Mouse (Mus musculus) liver, adult 2 months (tissue): ENCODE data around the gene Scamp4. TPM values are rescaled to one million over a fixed set of nuclear protein-coding genes. Genes with fewer than 3 reads are reported as not detected.
A peak's percentile ranks its signal among the peaks of the same experiment; 100 is the strongest.

ENCODE experiments used
- DNase-seq: peaks from one replicate; pipeline ENCODE4 v3.0.0-alpha.2; 2011; ENCODE audit warnings: low read depth, low spot score; ENCODE audit errors: extremely low read depth
- H3K27ac ChIP-seq: fragments of 200-500 bp; replicated peaks from 2 replicates; pipeline ENCODE4 v1.5.1; 2012; ENCODE audit warnings: low read depth, mild to moderate bottlenecking, control low read depth, inconsistent platforms, low read length; ENCODE audit not compliant: insufficient read depth
- H3K27me3 ChIP-seq: fragments of 200-500 bp; 2 replicates; pipeline ENCODE4 v1.6.1; 2012; ENCODE audit warnings: mild to moderate bottlenecking, moderate library complexity, low read length, inconsistent platforms; ENCODE audit not compliant: control insufficient read depth, insufficient read depth
- H3K36me3 ChIP-seq: fragments of 200-500 bp; 2 replicates; pipeline ENCODE4 v1.6.1; 2012; ENCODE audit warnings: low read length, inconsistent platforms; ENCODE audit not compliant: control insufficient read depth, insufficient read depth
- H3K4me1 ChIP-seq: fragments of 200-500 bp; 2 replicates; pipeline ENCODE4 v1.6.1; 2011; ENCODE audit warnings: low read length; ENCODE audit not compliant: control insufficient read depth, insufficient read depth
- H3K4me3 ChIP-seq: fragments of 200-500 bp; 2 replicates; pipeline ENCODE4 v1.5.1; 2011; ENCODE audit warnings: low read depth, mild to moderate bottlenecking, control low read depth, low read length, moderate library complexity; ENCODE audit not compliant: insufficient read depth
- H3K79me2 ChIP-seq: fragments of 200-500 bp; 2 replicates; pipeline ENCODE4 v1.6.1; 2012; ENCODE audit warnings: inconsistent platforms, mild to moderate bottlenecking, low read length, moderate library complexity; ENCODE audit not compliant: control insufficient read depth, insufficient read depth
- H3K9ac ChIP-seq: fragments of 200-500 bp; 2 replicates; pipeline ENCODE4 v1.6.1; 2012; ENCODE audit warnings: low read depth, mild to moderate bottlenecking, control low read depth, inconsistent platforms, low read length
- CTCF ChIP-seq: fragments of 200-500 bp; IDR thresholded peaks from 2 replicates; pipeline ENCODE4 v1.5.1; 2011; ENCODE audit warnings: low read depth, low read length, control low read depth
- POLR2A ChIP-seq: fragments of 200-500 bp; IDR thresholded peaks from 2 replicates; pipeline ENCODE4 v1.6.1; 2011; ENCODE audit warnings: low read length, control low read depth; ENCODE audit not compliant: insufficient read depth; ENCODE audit errors: extremely low read depth
- WGBS: fragments of 180-500 bp; shearing (Covaris S2); methylation state at CpG from one replicate; pipeline ENCODE4 v1.1.7; 2018; 5-methylcytosine and 5-hydroxymethylcytosine counted together
- polyA plus RNA-seq: library from polyadenylated mRNA; depleted of rRNA; stranded (reverse); fragments of >200 nt; gene quantifications from 2 replicates; pipeline ENCODE4 v1.2.3, GENCODE M21; 2012
- total RNA-seq: library from RNA; depleted of rRNA; stranded (reverse); fragments of >200 nt; gene quantifications from 2 replicates; pipeline ENCODE4 v1.2.3, GENCODE M21; 2014

Scamp4 gene
- total and polyA plus RNA-seq, 2 experiments, result 7.6 to 63.2 TPM

DNA sequence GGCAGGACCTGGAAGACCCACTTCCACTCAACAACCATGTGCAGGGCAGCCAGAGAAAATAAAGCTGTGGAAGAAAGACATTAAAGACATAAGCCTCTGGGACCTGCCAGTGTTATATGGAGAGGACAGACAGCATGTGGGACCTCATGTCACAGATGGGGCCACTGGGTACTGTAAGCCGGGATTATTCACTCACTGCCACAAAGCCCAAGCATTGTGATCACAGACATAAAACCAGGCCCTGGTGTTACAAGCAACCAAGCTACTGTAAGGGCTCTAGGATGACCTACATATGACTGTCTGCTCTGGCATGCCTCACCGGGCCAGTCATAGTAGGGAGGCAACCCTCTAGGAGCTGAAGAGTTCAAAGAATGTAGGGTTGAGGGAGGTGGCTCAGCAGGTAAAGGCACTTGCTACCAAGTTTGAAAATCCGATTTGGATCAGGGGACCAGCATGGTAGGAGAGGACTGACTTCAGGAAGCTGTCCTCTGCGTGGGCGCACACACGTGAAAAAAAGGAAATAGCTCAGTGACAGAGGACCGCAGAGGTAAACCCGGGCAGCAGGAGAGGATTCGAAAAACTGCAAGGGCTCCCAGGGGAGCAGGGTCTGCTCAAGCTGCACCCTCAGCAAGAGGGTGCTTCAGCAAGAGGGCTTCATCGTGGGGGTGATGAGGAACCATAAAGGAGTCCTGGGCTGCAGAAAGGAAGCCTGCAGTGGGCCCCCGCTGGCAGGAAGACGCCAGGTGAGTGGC, 13.4 kb upstream of the Scamp4 start:
- 5% methylated on average over 12 of the region's 12 CpGs for WGBS
- Histone ChIP-seq H3K36me3 (no peaks in the 10 kb centered on the region), H3K27me3 (no peaks in the 10 kb centered on the region), H3K79me2 (peaks cover 43% of the 10 kb centered on the region), H3K4me3 (peak overlapping the region; percentile 92), H3K4me1 (peaks cover 22% of the 10 kb centered on the region), H3K27ac (peak overlapping the region; percentile 22), H3K9ac (peak overlapping the region; percentile 95)
- TF ChIP-seq CTCF (no peak), POLR2A (no peak)
- DNase-seq, result no peak

DNA sequence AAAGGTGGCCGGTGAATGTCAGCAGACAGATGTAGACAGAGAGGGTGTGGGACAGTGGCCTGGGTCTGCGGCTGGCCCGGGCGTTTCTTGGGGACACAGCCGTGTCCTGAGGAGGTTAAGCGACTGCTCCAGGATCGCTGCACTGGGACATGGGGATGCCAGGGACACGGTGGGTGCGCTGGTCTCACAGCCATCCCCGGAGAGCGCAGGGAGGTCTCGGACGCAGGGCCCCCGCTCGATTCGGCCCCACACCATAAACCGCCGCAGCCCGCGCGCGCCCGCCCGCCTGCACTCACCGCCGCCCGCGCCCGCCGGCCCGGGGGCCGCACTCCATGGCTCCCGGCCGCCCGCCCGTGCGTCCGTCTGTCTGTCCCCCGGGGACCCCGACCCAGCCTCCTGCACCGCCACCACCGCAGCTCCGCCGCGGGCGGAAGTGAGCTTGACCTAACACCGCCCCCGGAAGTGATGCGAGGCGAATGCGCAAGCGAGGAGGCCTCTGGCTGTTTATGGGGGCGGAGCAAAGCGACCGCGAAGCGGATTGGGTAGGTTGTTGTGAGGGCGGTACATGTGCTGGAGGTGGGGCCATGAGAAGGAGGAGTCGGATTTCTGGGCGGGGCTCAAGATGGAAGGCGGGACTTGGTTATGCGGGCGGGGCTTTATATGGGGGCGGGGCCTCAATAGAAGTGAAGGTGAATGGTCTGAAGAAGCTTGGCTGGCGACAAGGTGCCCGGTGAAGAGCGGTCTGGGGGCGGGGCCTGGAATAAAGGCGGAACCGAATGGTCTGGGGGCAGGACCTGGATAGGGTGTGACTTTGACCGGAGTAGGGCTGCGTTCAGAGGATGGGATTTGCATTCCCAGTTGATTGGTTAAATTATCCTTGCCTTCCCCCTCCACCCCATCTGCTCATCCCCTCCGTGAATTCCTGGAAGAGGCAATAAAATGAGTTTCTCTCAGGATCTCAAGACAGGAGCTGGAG, 12.5 kb upstream of the Scamp4 start, which contains the start of gene Abhd17a:
TSS of gene Abhd17a (minus strand) at position 463 of the 976 bp plus-strand sequence.
- WGBS, result 1% methylated on average over 73 of the region's 73 CpGs
- H3K27me3 ChIP-seq, result no peaks in the 10 kb centered on the region
- peak; percentile 94 for DNase-seq
- TF ChIP-seq POLR2A (peak; percentile 86), CTCF (no peak)
- H3K4me3 ChIP-seq, result peak within 1 kb of the TSS; percentile 92
- peaks cover 15% of the 10 kb centered on the region for H3K4me1 ChIP-seq
- H3K79me2 ChIP-seq, result peaks cover 43% of the 10 kb centered on the region
- H3K9ac ChIP-seq, result peak within 1 kb of the TSS; percentile 95
- peak within 1 kb of the TSS; percentile 22 for H3K27ac ChIP-seq
- H3K36me3 ChIP-seq, result no peaks in the 10 kb centered on the region

DNA sequence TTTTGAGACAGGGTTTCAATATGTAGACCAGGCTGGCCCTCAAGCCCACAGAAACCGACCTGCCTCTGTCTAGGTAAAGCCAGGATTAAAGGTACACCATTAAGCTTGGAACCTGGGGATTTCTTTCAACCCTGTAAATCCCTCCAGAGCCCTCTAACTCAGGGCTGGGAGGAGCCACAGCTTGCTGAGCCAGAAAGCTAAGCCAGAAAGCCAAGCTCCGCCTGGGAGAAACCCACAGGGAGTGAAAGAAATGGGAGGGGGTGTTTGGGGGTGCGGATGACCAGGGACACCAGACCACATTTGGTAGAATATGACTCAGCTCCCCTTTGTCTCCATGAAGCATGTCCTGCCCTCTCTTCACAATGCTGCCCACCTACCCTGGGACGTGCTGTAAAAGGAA, 6.4 kb upstream of the Scamp4 start:
- no peaks in the 10 kb centered on the region for H3K4me1 ChIP-seq
- no peak for TF ChIP-seq POLR2A
- TF ChIP-seq CTCF, result no peak
- no peaks in the 10 kb centered on the region for H3K79me2 ChIP-seq
- H3K9ac ChIP-seq, result no peak overlapping the region
- no peaks in the 10 kb centered on the region for H3K27me3 ChIP-seq
- no peaks in the 10 kb centered on the region for H3K36me3 ChIP-seq
- H3K4me3 ChIP-seq, result no peak overlapping the region
- DNase-seq, result no peak
- 72% methylated on average over 4 of the region's 4 CpGs for WGBS
- H3K27ac ChIP-seq, result no peak overlapping the region; the same call in 1 of the 2 replicates

DNA sequence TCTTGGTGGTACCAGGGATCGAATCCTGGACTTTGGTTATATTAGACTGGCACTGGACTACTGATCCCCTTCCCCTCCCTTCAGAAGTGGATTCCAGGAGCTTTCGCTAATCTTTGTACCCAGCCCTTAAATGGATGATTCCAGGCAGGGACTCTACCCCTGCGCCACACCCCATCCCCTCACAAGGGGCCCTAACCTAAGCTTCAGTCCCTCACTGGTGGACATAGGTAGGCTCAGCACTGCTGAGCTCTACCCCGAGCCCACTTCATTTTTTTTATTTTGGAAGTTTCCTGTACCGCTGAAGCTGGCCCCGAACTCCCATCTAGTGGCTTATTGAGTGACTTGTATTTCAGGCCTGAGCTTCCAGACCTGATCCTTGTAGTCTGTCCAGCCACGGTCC, 692 bp downstream of the Scamp4 start:
- Histone ChIP-seq H3K4me3 (peak overlapping the region; percentile 95), H3K27me3 (no peaks in the 10 kb centered on the region), H3K4me1 (peaks cover 11% of the 10 kb centered on the region), H3K79me2 (peaks cover 33% of the 10 kb centered on the region), H3K27ac (peak overlapping the region; percentile 79), H3K9ac (peak overlapping the region; percentile 83), H3K36me3 (no peaks in the 10 kb centered on the region)
- no peak for DNase-seq
- 27% methylated on average over 7 of the region's 7 CpGs for WGBS
- TF ChIP-seq POLR2A, result no peak
- no peak for TF ChIP-seq CTCF

DNA sequence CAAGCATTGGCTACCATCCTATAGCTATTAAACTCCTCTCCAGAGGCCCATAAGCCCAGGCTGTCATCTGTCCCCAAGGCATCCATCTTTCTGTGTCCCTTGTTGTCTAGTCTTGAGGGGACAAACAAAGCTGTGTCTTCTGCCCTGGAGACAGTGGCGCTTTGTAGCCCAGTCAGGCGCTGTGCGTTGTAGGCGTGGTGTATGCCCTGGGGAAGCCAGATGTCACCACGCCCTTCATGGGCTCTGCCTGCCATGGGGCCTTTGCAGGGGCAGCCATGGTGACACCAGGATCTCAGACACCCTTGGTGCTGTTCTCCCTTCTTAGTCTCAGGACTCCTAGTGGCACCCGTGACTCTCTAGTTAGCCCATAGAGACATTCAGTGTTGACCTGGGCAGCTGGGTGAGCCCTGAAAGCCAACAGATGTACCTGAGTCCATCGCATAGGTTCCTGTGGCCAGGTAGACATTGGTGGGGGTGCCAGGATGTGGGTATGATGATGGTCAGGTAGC, 1.4 kb downstream of the Scamp4 start:
- no peaks in the 10 kb centered on the region for H3K36me3 ChIP-seq
- H3K27ac ChIP-seq, result no peak overlapping the region; the same call in 1 of the 2 replicates
- peaks cover 11% of the 10 kb centered on the region for H3K4me1 ChIP-seq
- H3K4me3 ChIP-seq, result no peak overlapping the region
- H3K79me2 ChIP-seq, result peaks cover 33% of the 10 kb centered on the region
- WGBS, result 90% methylated on average over 7 of the region's 7 CpGs
- no peaks in the 10 kb centered on the region for H3K27me3 ChIP-seq
- DNase-seq, result no peak
- no peak overlapping the region for H3K9ac ChIP-seq
- no peak for TF ChIP-seq POLR2A
- TF ChIP-seq CTCF, result no peak
